Mouse (Mus musculus) embryonic facial prominence, embryonic 14.5 days (tissue): Measurements from ENCODE around the gene Arl11. TPM values are rescaled to one million over a fixed set of nuclear protein-coding genes. Genes with fewer than 3 reads are reported as not detected.
A peak's percentile ranks its signal among the peaks of the same experiment; 100 is the strongest.

Source experiments
- ATAC-seq: fragments of 200-750 bp; cut with Nextera tagmentation; 2 replicates; pipeline ENCODE4 v1.8.0; 2017; ENCODE audit warnings: low read depth, moderate number of reproducible peaks, moderate TSS enrichment
- DNase-seq: peaks from one replicate; pipeline ENCODE4 v3.0.0-alpha.2; 2015; ENCODE audit warnings: low spot score
- H3K27ac ChIP-seq: fragments of 300-500 bp; sonication (generic); replicated peaks from 2 replicates; pipeline ENCODE4 v1.5.1; 2014; ENCODE audit warnings: low read depth, mild to moderate bottlenecking, low read length, moderate library complexity
- H3K27me3 ChIP-seq: fragments of 300-500 bp; sonication (generic); replicated peaks from 2 replicates; pipeline ENCODE4 v1.6.1; 2014; ENCODE audit warnings: low read length; ENCODE audit not compliant: control insufficient read depth, insufficient read depth
- H3K36me3 ChIP-seq: fragments of 300-500 bp; sonication (generic); 2 replicates; pipeline ENCODE4 v1.6.1; 2014; ENCODE audit warnings: low read length, mixed read lengths; ENCODE audit not compliant: control insufficient read depth, insufficient read depth
- H3K4me1 ChIP-seq: fragments of 300-500 bp; sonication (generic); 2 replicates; pipeline ENCODE4 v1.6.1; 2014; ENCODE audit warnings: antibody characterized with exemption, low read length; ENCODE audit not compliant: control insufficient read depth, insufficient read depth
- H3K4me2 ChIP-seq: fragments of 300-500 bp; sonication (generic); 2 replicates; pipeline ENCODE4 v1.6.1; 2014; ENCODE audit warnings: low read depth, mild to moderate bottlenecking, low read length, moderate library complexity, mixed read lengths
- H3K4me3 ChIP-seq: fragments of 300-500 bp; sonication (generic); 2 replicates; pipeline ENCODE4 v1.5.1; 2014; ENCODE audit warnings: low read depth, mild to moderate bottlenecking, low read length
- H3K9ac ChIP-seq: fragments of 300-500 bp; sonication (generic); 2 replicates; pipeline ENCODE4 v1.6.1; 2014; ENCODE audit warnings: low read depth, mild to moderate bottlenecking, low read length, moderate library complexity, mixed read lengths
- H3K9me3 ChIP-seq: fragments of 300-500 bp; sonication (generic); 2 replicates; pipeline ENCODE4 v1.6.1; 2016; ENCODE audit warnings: low read length; ENCODE audit not compliant: control insufficient read depth
- WGBS: fragments of 180-500 bp; shearing (Covaris S2); extraction: QIAGEN DNeasy Blood & Tissue Kit; methylation state at CpG from one replicate; pipeline ENCODE4 v1.1.7; 2014; 5-methylcytosine and 5-hydroxymethylcytosine counted together
- polyA plus RNA-seq: library from polyadenylated mRNA; unstranded; fragments of >200 nt; fragmentation: Nextera tagmentation; extraction: Ambion mirVana; gene quantifications from 2 replicates; pipeline ENCODE4 v1.2.1, GENCODE M21; 2014

Arl11 gene
- polyA plus RNA-seq, 1 experiment from 2014 or later, result 1.7 TPM

- no peak overlapping the region for H3K4me2 ChIP-seq
- DNase-seq, result no peak
- WGBS, result 75% methylated on average over 5 of the region's 5 CpGs
- 0 out of 2 replicates have a peak, but pooled peaks cover 7% of the 10 kb centered on the region for H3K36me3 ChIP-seq
- H3K4me3 ChIP-seq, result no peak overlapping the region
- H3K27me3 ChIP-seq, result no peaks in the 10 kb centered on the region
- H3K9me3 ChIP-seq, result no peaks in the 10 kb centered on the region
- no peak for ATAC-seq
- no peaks in the 10 kb centered on the region for H3K4me1 ChIP-seq
- H3K9ac ChIP-seq, result no peak overlapping the region
- H3K27ac ChIP-seq, result no peak overlapping the region
These were observed 35.0 kb downstream of the Arl11 start for GRCm38 (mm10) chr14:61344590-61344989.

GRCm38 (mm10) chr14:61346827-61347698 lies 37.5 kb downstream of the Arl11 start:
- H3K4me1 ChIP-seq, result no peaks in the 10 kb centered on the region
- 0 out of 2 replicates have a peak overlapping the region, but pooled peaks have one; percentile 14 for H3K9ac ChIP-seq
- DNase-seq (peak; percentile 11), ATAC-seq (no peak)
- no peaks in the 10 kb centered on the region for H3K9me3 ChIP-seq
- no peak overlapping the region for H3K4me3 ChIP-seq
- no peak overlapping the region for H3K4me2 ChIP-seq
- no peak overlapping the region for H3K27ac ChIP-seq
- WGBS, result 75% methylated on average over 10 of the region's 10 CpGs
- H3K36me3 ChIP-seq, result no peaks in the 10 kb centered on the region
- no peaks in the 10 kb centered on the region for H3K27me3 ChIP-seq

- no peaks in the 10 kb centered on the region for H3K27me3 ChIP-seq
- 81% methylated on average over 4 of the region's 4 CpGs for WGBS
- no peak overlapping the region for H3K9ac ChIP-seq
- H3K9me3 ChIP-seq, result no peaks in the 10 kb centered on the region
- H3K4me2 ChIP-seq, result no peak overlapping the region
- no peaks in the 10 kb centered on the region for H3K4me1 ChIP-seq
- no peaks in the 10 kb centered on the region for H3K36me3 ChIP-seq
- H3K27ac ChIP-seq, result no peak overlapping the region
- no peak for ATAC-seq
- no peak for DNase-seq
- H3K4me3 ChIP-seq, result no peak overlapping the region
These were observed 40.3 kb downstream of the Arl11 start for GRCm38 (mm10) chr14:61349876-61350275.

GRCm38 (mm10) chr14:61350808-61351207 lies 41.3 kb downstream of the Arl11 start:
- no peak overlapping the region for H3K9ac ChIP-seq
- 71% methylated on average over 6 of the region's 6 CpGs for WGBS
- no peak overlapping the region for H3K27ac ChIP-seq
- no peaks in the 10 kb centered on the region for H3K36me3 ChIP-seq
- peak; percentile 26 for DNase-seq
- H3K4me2 ChIP-seq, result no peak overlapping the region
- H3K9me3 ChIP-seq, result no peaks in the 10 kb centered on the region
- no peak; the same call in 1 of the 2 replicates for ATAC-seq
- no peaks in the 10 kb centered on the region for H3K27me3 ChIP-seq
- no peak overlapping the region for H3K4me3 ChIP-seq
- no peaks in the 10 kb centered on the region for H3K4me1 ChIP-seq

- no peaks in the 10 kb centered on the region for H3K27me3 ChIP-seq
- no peaks in the 10 kb centered on the region for H3K9me3 ChIP-seq
- H3K36me3 ChIP-seq, result no peaks in the 10 kb centered on the region
- no peak overlapping the region for H3K4me2 ChIP-seq
- no peak overlapping the region for H3K4me3 ChIP-seq
- H3K27ac ChIP-seq, result no peak overlapping the region; the same call in 1 of the 2 replicates
- H3K9ac ChIP-seq, result no peak overlapping the region
- no peaks in the 10 kb centered on the region for H3K4me1 ChIP-seq
- ATAC-seq, result peak; percentile 63; the same call in 1 of the 2 replicates
- WGBS, result 75% methylated on average over 10 of the region's 10 CpGs
- DNase-seq, result peak; percentile 73
These were observed 45.0 kb downstream of the Arl11 start for GRCm38 (mm10) chr14:61354251-61355235.

GRCm38 (mm10) chr14:61360131-61360980 lies 50.8 kb downstream of the Arl11 start, which contains the start of gene Ebpl:
Ebpl (minus strand) TSS chr14:61360439.
- H3K4me3 ChIP-seq, result peak within 1 kb of the TSS; percentile 65
- no peaks in the 10 kb centered on the region for H3K9me3 ChIP-seq
- DNase-seq, result peak; percentile 94
- H3K27me3 ChIP-seq, result no peaks in the 10 kb centered on the region
- WGBS, result 1% methylated on average over 31 of the region's 40 CpGs
- no peaks in the 10 kb centered on the region for H3K4me1 ChIP-seq
- no peaks in the 10 kb centered on the region; the same call in 1 of the 2 replicates for H3K36me3 ChIP-seq
- peak within 1 kb of the TSS; percentile 80 for H3K9ac ChIP-seq
- H3K27ac ChIP-seq, result peak within 1 kb of the TSS; percentile 65
- peak within 1 kb of the TSS; percentile 64 for H3K4me2 ChIP-seq
- peak; percentile 97 for ATAC-seq

GRCm38 (mm10) chr14:61360981-61361511 lies 51.5 kb downstream of the Arl11 start:
- no peak for DNase-seq
- no peak for ATAC-seq
- WGBS, result 50% methylated on average over 3 of the region's 3 CpGs
- H3K4me1 ChIP-seq, result no peaks in the 10 kb centered on the region
- peaks cover under 1% of the 10 kb centered on the region for H3K36me3 ChIP-seq
- peak overlapping the region; percentile 65; the same call in 1 of the 2 replicates for H3K4me3 ChIP-seq
- H3K27me3 ChIP-seq, result no peaks in the 10 kb centered on the region
- H3K9ac ChIP-seq, result 0 out of 2 replicates have a peak overlapping the region, but pooled peaks have one; percentile 80
- peak overlapping the region; percentile 65; the same call in 1 of the 2 replicates for H3K27ac ChIP-seq
- H3K4me2 ChIP-seq, result peak overlapping the region; percentile 64
- no peaks in the 10 kb centered on the region for H3K9me3 ChIP-seq
